Mouse (Mus musculus) neural tube, embryonic 15.5 days (tissue): ENCODE measurements around the gene Plekho2. TPM values are rescaled to one million over a fixed set of nuclear protein-coding genes. Genes with fewer than 3 reads are reported as not detected.

ENCODE experiments used
- ATAC-seq: fragments of 200-750 bp; cut with Nextera tagmentation; 2 replicates; pipeline ENCODE4 v1.8.0; 2017; ENCODE audit warnings: mild to moderate bottlenecking, moderate TSS enrichment, moderate library complexity; ENCODE audit not compliant: low FRiP score
- H3K27ac ChIP-seq: fragments of 300-500 bp; sonication (generic); replicated peaks from 2 replicates; pipeline ENCODE4 v1.5.1; 2015; ENCODE audit warnings: mild to moderate bottlenecking, inconsistent platforms
- H3K27me3 ChIP-seq: fragments of 300-500 bp; sonication (generic); replicated peaks from 2 replicates; pipeline ENCODE4 v1.6.1; 2015; ENCODE audit warnings: inconsistent platforms
- H3K36me3 ChIP-seq: fragments of 300-500 bp; sonication (generic); 2 replicates; pipeline ENCODE4 v1.6.1; 2015; ENCODE audit warnings: inconsistent platforms
- H3K4me1 ChIP-seq: fragments of 300-500 bp; sonication (generic); 2 replicates; pipeline ENCODE4 v1.6.1; 2015; ENCODE audit warnings: inconsistent platforms
- H3K4me2 ChIP-seq: fragments of 300-500 bp; sonication (generic); 2 replicates; pipeline ENCODE4 v1.6.1; 2015; ENCODE audit warnings: inconsistent platforms, mild to moderate bottlenecking, moderate library complexity
- H3K4me3 ChIP-seq: fragments of 300-500 bp; sonication (generic); replicated peaks from 2 replicates; pipeline ENCODE4 v1.5.1; 2015; ENCODE audit warnings: mild to moderate bottlenecking, inconsistent platforms
- H3K9ac ChIP-seq: fragments of 300-500 bp; sonication (generic); replicated peaks from 2 replicates; pipeline ENCODE4 v1.6.1; 2015; ENCODE audit warnings: mild to moderate bottlenecking, inconsistent platforms
- H3K9me3 ChIP-seq: fragments of 300-500 bp; sonication (generic); replicated peaks from 2 replicates; pipeline ENCODE4 v1.6.1; 2016; ENCODE audit warnings: inconsistent platforms
- WGBS: fragments of 180-500 bp; shearing (Covaris S2); methylation state at CpG from one replicate; pipeline ENCODE4 v1.1.7; 2015; ENCODE audit warnings: mixed read lengths; 5-methylcytosine and 5-hydroxymethylcytosine counted together
- polyA plus RNA-seq: library from polyadenylated mRNA; unstranded; fragments of >200 nt; fragmentation: Nextera tagmentation; extraction: Ambion mirVana; gene quantifications from 2 replicates; pipeline ENCODE4 v1.2.1, GENCODE M21; 2015

The Plekho2 gene
- polyA plus RNA-seq, 1 experiment from 2014 or later, result 5.0 TPM

DNA sequence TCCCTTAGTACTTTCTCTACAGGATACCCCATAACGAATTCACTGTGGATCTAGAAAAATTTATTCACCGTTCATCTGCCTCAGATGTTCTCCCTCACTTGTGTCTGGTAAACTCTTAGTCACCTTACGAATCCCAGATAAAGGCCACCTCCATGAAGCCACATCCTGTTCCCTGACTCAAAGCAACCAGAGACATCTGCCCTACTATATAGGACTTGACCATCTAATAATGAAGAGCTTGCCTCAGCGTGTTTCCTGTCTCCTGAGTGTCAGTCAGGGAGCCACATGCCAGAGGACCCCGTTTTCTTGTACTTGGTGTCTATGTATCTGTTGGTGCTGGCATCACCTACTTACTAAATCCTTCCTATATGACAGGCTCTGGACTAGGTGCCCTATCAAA lies 30.2 kb downstream of the Plekho2 start:
- Histone ChIP-seq H3K4me1 (peaks cover 26% of the 10 kb centered on the region), H3K9me3 (no peaks in the 10 kb centered on the region), H3K9ac (no peak overlapping the region), H3K4me2 (no peak overlapping the region), H3K27ac (no peak overlapping the region), H3K4me3 (no peak overlapping the region), H3K36me3 (no peaks in the 10 kb centered on the region), H3K27me3 (no peaks in the 10 kb centered on the region)
- ATAC-seq, result no peak
- 88% methylated on average over 5 of the region's 5 CpGs for WGBS

DNA sequence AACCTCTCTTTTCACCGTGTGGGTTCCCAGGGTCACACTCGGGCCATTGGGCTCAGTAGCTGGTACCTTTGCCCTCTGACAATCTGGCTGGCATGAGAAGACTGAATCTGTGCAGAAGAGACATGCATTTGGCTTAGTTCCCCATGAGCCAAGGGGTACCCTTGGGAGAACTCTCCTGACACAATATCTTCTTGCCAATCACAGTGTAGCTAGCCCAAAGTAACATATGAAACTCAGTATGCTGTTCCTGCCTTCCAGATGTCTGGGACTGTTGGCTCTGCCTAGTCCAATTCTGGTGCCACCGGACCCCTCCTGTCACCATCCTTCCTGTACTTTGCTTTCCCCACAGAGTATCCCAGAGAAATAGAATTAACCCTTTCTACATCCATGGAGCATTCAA lies 30.7 kb downstream of the Plekho2 start:
- 76% methylated on average over 3 of the region's 3 CpGs for WGBS
- Histone ChIP-seq H3K9me3 (no peaks in the 10 kb centered on the region), H3K27me3 (no peaks in the 10 kb centered on the region), H3K4me1 (peaks cover 25% of the 10 kb centered on the region; the same call in 1 of the 2 replicates), H3K9ac (no peak overlapping the region), H3K27ac (no peak overlapping the region), H3K4me3 (no peak overlapping the region), H3K4me2 (no peak overlapping the region), H3K36me3 (no peaks in the 10 kb centered on the region)
- ATAC-seq, result no peak

DNA sequence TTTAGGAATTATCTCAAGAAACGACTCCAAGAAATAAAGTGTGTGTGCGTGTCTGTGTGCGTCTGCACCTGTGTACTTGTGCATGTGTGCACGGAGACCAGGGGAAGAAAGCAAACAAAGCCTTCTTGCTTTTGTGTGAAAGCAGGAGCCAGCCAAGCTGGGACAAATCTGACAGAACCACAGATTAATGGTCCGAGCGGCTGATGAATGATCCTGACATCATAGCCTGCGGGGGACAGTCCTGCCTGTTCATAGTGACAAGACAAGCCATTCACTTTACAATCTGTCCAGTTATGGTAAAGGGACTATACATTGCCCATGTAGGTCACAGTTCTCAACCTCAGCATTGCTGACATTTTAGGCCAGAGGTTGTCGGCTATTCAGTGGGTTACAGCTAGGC lies 31.5 kb downstream of the Plekho2 start:
- no peak for ATAC-seq
- 32% methylated on average over 8 of the region's 8 CpGs for WGBS

DNA sequence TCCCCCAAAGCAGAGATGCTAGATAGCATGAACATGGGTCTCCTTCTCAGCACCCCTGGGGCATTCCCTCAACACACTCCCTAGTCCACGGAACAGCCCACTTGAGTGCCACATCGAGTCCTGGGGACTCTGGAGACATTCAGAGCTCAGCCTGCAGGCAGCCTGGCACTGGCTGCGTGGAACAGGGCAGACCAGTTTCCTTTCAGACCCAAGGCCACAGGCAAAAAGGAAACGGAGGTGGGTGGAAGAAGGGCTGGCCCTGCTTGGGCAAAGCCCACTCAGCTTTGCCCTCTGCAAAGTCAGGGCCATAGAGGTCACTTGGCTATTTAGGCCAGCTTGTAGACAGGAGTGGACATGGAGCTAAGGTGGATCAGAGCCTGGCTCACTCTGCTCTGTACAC lies 32.0 kb downstream of the Plekho2 start:
- Histone ChIP-seq H3K4me1 (peaks cover 25% of the 10 kb centered on the region; the same call in 1 of the 2 replicates), H3K9ac (no peak overlapping the region), H3K9me3 (no peaks in the 10 kb centered on the region), H3K36me3 (no peaks in the 10 kb centered on the region), H3K27ac (no peak overlapping the region), H3K27me3 (no peaks in the 10 kb centered on the region), H3K4me3 (no peak overlapping the region), H3K4me2 (no peak overlapping the region)
- 48% methylated on average over 4 of the region's 4 CpGs for WGBS
- no peak for ATAC-seq

More for the DNA sequence above, 31.5 kb downstream of the Plekho2 start:
- no peak overlapping the region for H3K4me3 ChIP-seq
- no peak overlapping the region for H3K4me2 ChIP-seq
- no peaks in the 10 kb centered on the region for H3K27me3 ChIP-seq
- H3K27ac ChIP-seq, result no peak overlapping the region
- no peak overlapping the region for H3K9ac ChIP-seq
- no peaks in the 10 kb centered on the region for H3K9me3 ChIP-seq
- H3K36me3 ChIP-seq, result no peaks in the 10 kb centered on the region
- peaks cover 25% of the 10 kb centered on the region; the same call in 1 of the 2 replicates for H3K4me1 ChIP-seq

DNA sequence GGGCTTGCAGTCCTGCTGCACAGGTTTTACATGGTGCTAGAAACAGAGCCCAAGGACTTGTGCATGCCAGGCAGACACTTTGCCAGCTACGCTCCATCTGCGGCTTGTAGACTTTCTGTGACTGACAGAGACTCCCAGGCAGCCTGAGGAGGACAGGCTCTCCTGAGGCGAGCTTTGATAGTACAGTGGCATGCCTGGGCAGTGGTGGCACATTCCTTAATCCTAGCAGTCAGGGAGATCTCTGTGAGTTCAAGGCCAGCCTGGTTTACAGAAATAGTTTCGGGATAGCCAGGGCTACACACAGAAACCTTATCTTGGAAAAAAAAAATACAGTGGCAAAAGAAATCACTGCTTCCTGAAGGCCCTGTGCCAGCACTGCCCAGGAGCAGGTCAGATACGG lies 32.7 kb downstream of the Plekho2 start:
- no peaks in the 10 kb centered on the region for H3K27me3 ChIP-seq
- no peaks in the 10 kb centered on the region for H3K36me3 ChIP-seq

DNA sequence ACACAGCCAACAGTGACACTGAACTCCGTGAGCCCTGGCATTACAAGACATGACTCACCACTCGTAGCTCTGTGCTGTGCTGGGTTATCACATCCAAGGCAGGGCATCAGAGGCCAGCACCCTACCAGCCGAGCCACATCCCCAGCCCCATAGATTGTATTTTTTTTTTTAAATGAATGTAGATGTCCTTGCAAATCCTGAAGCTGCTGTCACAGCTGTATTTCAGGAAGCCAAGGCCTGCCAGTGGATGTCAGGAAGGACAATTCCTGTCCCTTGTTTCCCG lies 33.5 kb downstream of the Plekho2 start:
- Histone ChIP-seq H3K36me3 (no peaks in the 10 kb centered on the region), H3K9me3 (no peaks in the 10 kb centered on the region), H3K4me2 (no peak overlapping the region), H3K4me1 (peaks cover 25% of the 10 kb centered on the region; the same call in 1 of the 2 replicates), H3K4me3 (no peak overlapping the region), H3K27me3 (no peaks in the 10 kb centered on the region), H3K27ac (no peak overlapping the region), H3K9ac (no peak overlapping the region)
- ATAC-seq, result no peak
- 58% methylated on average over 4 of the region's 4 CpGs for WGBS

More for the DNA sequence above, 32.7 kb downstream of the Plekho2 start:
- H3K9ac ChIP-seq, result no peak overlapping the region
- H3K27ac ChIP-seq, result no peak overlapping the region
- H3K9me3 ChIP-seq, result no peaks in the 10 kb centered on the region
- WGBS, result 89% methylated on average over 5 of the region's 5 CpGs
- H3K4me2 ChIP-seq, result no peak overlapping the region
- H3K4me3 ChIP-seq, result no peak overlapping the region
- ATAC-seq, result no peak
- H3K4me1 ChIP-seq, result peaks cover 25% of the 10 kb centered on the region; the same call in 1 of the 2 replicates

DNA sequence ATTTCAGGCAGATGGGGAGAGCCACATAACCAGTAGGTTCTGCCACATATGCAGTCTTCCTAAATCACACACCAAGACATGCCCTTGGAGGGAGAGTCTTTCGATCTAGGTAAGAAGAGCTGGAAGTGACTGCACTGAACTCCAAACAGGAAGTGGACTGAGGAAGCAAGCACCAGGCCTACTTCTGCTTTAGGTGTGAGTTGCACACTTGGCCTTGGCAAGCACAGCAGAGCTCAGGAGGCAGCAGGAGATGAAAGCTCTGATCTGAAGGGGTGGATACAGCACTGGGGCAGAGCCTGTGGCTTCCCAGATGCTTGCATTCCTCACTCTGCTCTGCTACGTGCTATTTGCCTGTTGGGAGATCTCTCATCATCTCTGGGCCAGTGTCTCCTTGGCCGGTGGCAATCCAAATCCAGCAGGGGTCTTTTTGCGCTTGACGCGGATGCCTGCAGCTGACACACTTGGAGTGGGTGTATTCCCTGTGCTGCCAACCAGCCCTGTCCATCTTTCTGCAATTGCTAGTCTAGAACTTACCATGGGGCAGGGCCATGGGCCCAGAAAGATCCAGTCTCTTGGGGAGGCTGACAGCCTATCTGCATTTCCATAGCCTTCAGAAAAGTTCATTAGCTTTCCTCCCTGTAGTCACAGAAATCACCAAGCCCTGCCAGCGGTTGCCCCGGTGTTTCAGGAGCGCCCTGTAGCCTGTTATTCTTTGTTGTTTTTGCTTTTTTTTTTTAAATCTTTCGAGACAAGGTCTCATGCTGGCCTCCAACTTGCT lies 34.0 kb downstream of the Plekho2 start:
- no peak overlapping the region for H3K9ac ChIP-seq
- no peaks in the 10 kb centered on the region for H3K27me3 ChIP-seq
- H3K36me3 ChIP-seq, result no peaks in the 10 kb centered on the region
- 72% methylated on average over 10 of the region's 10 CpGs for WGBS
- no peak overlapping the region for H3K4me2 ChIP-seq
- no peak overlapping the region for H3K27ac ChIP-seq
- H3K4me1 ChIP-seq, result peaks cover 21% of the 10 kb centered on the region; the same call in 1 of the 2 replicates
- no peak overlapping the region for H3K4me3 ChIP-seq
- ATAC-seq, result no peak
- no peaks in the 10 kb centered on the region for H3K9me3 ChIP-seq

DNA sequence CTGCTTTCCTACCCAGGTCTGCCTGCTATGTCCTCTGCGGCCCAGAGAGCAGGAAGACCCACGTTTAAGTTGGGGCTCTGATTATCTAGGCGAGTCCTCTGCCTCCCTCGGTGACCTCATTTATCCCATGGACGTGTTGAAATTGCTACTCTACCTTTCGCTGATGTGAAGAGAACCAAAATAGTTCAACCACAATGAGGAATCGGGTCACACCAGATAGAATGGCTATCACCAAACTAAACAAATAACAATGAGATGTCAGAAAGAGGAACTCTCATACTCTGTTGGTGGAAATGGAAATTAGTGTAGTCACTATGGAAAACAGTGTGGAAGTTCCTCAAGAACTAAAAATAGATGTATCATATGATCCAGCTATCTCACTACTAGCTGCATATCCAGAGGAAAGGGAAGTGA lies 37.7 kb downstream of the Plekho2 start:
- H3K4me2 ChIP-seq, result no peak overlapping the region
- no peak overlapping the region for H3K9ac ChIP-seq
- H3K27me3 ChIP-seq, result no peaks in the 10 kb centered on the region
- no peak for ATAC-seq
- 0 out of 2 replicates have a peak overlapping the region, but pooled peaks have one; percentile 41 for H3K27ac ChIP-seq
- 85% methylated on average over 7 of the region's 7 CpGs for WGBS
- H3K9me3 ChIP-seq, result no peaks in the 10 kb centered on the region
- no peaks in the 10 kb centered on the region for H3K36me3 ChIP-seq
- no peak overlapping the region for H3K4me3 ChIP-seq
- H3K4me1 ChIP-seq, result 0 out of 2 replicates have a peak, but pooled peaks cover 5% of the 10 kb centered on the region

DNA sequence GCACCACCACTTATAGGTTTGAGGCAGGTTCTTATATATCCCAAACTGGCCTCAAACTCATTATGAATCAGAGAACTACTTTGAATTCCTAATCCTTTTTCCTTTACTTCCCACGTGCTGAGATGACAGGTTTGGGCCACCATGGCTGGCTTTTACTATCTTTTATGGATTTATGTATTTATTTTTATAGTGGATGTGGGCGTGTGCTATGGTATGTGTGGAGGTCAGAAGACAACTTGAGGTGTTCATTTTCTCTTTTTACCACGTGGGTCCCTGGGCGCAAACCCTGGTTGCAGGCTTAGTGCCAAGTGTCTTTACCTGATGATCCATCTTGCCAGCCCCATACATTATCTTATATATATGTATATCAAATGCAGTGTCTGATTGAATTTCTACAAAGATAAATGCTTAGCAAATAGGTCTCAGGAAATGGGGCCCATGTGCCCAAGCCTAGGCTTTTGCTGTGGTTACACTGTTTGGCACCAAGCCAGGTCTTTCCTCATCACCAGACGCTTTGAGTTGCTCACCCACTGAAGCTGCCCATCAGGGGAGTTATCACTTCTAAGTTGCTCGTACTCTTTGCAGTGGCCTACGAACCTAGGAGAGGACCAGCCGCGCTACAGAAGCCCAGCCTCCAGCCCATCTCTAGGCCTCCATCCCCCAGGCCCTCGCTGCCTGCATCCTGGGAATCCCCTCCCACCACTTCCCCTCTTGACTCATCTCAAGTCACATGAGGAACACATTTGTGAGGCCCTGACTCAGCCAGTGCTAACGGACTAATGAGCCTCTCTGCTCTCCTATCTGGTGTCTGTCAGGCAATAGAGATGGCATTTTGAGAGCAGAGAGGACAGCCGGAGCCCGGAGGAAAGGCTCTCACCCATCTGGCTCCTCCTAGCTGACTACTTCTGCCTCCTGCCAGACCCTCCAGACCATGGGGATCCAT lies 38.4 kb downstream of the Plekho2 start:
- 74% methylated on average over 13 of the region's 13 CpGs for WGBS
- H3K4me3 ChIP-seq, result no peak overlapping the region
- 0 out of 2 replicates have a peak, but pooled peaks cover 5% of the 10 kb centered on the region for H3K4me1 ChIP-seq
- no peaks in the 10 kb centered on the region for H3K9me3 ChIP-seq
- no peaks in the 10 kb centered on the region for H3K36me3 ChIP-seq
- no peak overlapping the region for H3K4me2 ChIP-seq
- H3K9ac ChIP-seq, result no peak overlapping the region
- ATAC-seq, result no peak
- no peaks in the 10 kb centered on the region for H3K27me3 ChIP-seq
- H3K27ac ChIP-seq, result 0 out of 2 replicates have a peak overlapping the region, but pooled peaks have one; percentile 41

DNA sequence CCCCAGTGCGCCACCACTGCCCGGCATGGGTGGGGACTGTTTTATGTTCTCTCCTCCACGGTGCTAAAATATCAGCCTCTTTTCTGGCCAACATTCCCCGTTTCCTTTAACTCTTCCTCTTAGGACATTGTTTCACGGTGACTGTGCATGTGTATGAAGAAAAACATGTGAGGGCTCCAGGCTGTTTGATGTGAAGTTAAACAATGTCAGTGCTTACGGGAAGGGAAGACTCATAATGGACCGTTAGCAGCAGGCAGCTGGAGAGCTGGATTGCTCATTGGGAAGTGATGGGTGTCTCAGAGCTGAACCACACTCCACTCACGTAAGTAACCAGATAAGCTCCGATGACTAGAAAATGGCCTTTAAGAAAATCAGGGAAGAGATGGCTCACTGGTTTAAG lies 40.1 kb downstream of the Plekho2 start:
- no peaks in the 10 kb centered on the region for H3K9me3 ChIP-seq
- WGBS, result 79% methylated on average over 9 of the region's 9 CpGs
- H3K27ac ChIP-seq, result no peak overlapping the region
- no peaks in the 10 kb centered on the region for H3K27me3 ChIP-seq
- H3K4me1 ChIP-seq, result no peaks in the 10 kb centered on the region
- no peak overlapping the region for H3K9ac ChIP-seq
- H3K4me3 ChIP-seq, result no peak overlapping the region
- no peaks in the 10 kb centered on the region for H3K36me3 ChIP-seq
- ATAC-seq, result no peak
- H3K4me2 ChIP-seq, result no peak overlapping the region

DNA sequence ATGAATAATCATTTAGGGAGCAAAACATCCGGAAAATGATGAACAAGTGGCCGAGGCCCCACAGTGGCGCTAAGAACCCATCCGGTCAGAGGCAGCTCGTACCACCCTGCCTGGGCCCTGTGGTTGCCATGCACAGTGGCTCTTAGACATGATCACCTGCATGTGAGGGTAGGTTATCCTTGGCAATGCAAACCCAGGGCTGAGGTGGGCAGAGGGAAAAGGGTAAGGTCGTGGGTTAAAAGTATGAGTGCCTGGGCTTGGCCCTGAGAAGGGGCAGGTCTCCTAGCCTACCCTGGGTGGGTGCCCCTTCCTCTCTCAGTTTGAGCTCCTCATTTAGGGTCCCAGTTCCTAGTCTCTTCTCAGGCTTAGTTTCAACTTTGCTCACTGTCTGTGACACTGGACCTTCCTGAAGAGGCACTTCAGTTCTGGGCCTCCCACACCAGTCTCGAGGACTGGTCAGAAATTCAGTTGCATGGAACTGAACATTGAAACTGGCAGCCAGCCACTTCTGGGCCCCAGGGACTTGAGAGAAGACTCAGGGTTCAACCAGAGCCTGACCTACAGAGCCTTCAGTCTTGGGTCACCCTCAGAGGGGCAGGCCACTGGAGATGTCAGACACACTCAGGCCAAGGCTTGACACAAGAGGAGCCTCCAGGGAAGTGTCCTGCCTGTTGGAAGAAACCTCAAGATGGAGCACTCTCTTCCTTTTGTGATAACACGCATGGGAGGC lies 41.8 kb downstream of the Plekho2 start:
- no peak for ATAC-seq
- H3K9ac ChIP-seq, result no peak overlapping the region
- H3K27me3 ChIP-seq, result no peaks in the 10 kb centered on the region
- H3K27ac ChIP-seq, result no peak overlapping the region
- no peak overlapping the region for H3K4me3 ChIP-seq
- WGBS, result 90% methylated on average over 8 of the region's 8 CpGs
- H3K4me1 ChIP-seq, result no peaks in the 10 kb centered on the region
- no peak overlapping the region for H3K4me2 ChIP-seq
- no peaks in the 10 kb centered on the region for H3K9me3 ChIP-seq
- H3K36me3 ChIP-seq, result no peaks in the 10 kb centered on the region
